Mouse (Mus musculus): Measurements from ENCODE around the gene Ddx19a.
"Not testable (repeated sequence)": the region's sequence is repeated elsewhere in the genome, so short reads cannot be mapped to it uniquely, and the experiment has no call there.

Ddx19a gene

GRCm38 (mm10) chr8:110933272-110933671 lies 64.3 kb downstream of the Ddx19a start:
- DNase-seq (ENCODE audit: low spot score in 2 of 2) = no peak

- no peak for DNase-seq (ENCODE audit: low spot score in 2 of 2)
Observed at GRCm38 (mm10) chr8:110932444-110932843, 65.2 kb downstream of the Ddx19a start.

- DNase-seq (ENCODE audit: low spot score in 2 of 2) = no peak
Observed at GRCm38 (mm10) chr8:110931176-110931939, 66.2 kb downstream of the Ddx19a start.

GRCm38 (mm10) chr8:110929672-110930071 lies 67.9 kb downstream of the Ddx19a start:
- not testable (repeated sequence) for DNase-seq (ENCODE audit: low spot score in 2 of 2)

- DNase-seq (ENCODE audit: low spot score in 2 of 2) = no peak
Observed at GRCm38 (mm10) chr8:110929066-110929465, 68.5 kb downstream of the Ddx19a start.

- no peak for DNase-seq (ENCODE audit: low spot score in 2 of 2)
Observed at GRCm38 (mm10) chr8:110928435-110928834, 69.2 kb downstream of the Ddx19a start.

DNA sequence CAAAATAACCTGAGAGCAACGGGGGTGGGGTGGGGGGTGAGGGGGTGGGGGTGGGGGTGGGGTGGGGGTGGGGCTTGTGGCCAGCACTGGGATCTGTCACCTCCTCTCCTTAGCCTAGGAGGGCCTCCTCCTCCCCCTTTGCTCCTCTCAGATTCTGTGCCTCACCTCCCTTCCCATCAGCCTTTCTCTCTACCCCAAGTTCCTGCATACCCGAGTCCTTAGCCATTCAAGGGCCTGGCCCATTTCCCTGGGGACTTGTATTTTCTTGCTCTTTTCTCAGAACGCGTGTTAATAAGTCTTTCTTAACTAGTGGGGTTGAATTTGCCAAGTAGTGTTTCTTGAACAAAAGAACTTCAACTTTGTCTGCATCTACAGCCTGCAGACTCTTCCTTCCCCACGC lies 70.9 kb downstream of the Ddx19a start:
- DNase-seq (ENCODE audit: low spot score in 2 of 2) = no peak

DNA sequence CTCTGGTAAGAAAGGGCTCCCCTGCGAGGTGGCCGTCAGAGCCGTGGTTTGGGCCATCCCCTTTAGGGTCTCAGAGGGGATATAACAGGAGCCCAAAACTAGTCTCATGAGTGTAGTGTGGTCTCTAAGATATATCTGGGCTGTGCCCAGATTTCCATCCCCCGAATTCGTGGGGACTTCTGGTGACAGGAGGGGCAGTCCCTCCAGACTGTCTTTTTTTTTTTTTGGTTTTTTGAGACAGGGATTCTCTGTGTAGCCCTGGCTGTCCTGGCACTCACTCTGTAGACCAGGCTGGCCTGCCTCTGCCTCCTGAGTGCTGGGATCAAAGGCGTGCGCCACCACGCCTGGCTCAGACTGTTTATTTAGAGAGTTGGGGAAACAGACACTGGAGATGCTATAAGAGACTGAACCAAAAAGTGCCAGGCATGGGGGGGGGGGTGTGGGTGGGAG lies 71.9 kb downstream of the Ddx19a start:
- no peak for DNase-seq (ENCODE audit: low spot score in 2 of 2)
